In genomic region chr6:117140907-117141306, GRCm38 (mm10) we compare ENCODE assay signal across 19 mouse cellular contexts.
"Had no signal": no experiment of that assay in that cellular context is flagged by ENCODE, and none has a peak within 500 bp of the region (broad histone marks: within the 10 kb centered on the region; RNA-seq: fewer than 3 reads in every experiment).

No protein-coding gene starts in this region.

- H3K27me3 ChIP-seq: midbrain, embryonic 12.5 days; neural tube, embryonic 13.5 days; neural tube, embryonic 15.5 days had no signal

- ATAC-seq: midbrain, embryonic 16.5 days had no signal

- H3K4me2 ChIP-seq: lung, embryonic 14.5 days; midbrain, embryonic 12.5 days; neural tube, embryonic 13.5 days; neural tube, embryonic 15.5 days had no signal

- H3K36me3 ChIP-seq: midbrain, embryonic 10.5 days; midbrain, embryonic 12.5 days; neural tube, embryonic 13.5 days; neural tube, embryonic 15.5 days had no signal

- H3K4me1 ChIP-seq: midbrain, embryonic 10.5 days; midbrain, embryonic 12.5 days; neural tube, embryonic 13.5 days; neural tube, embryonic 15.5 days had no signal

- H3K4me3 ChIP-seq: midbrain, embryonic 10.5 days; midbrain, embryonic 12.5 days; myocyte; neural tube, embryonic 13.5 days; neural tube, embryonic 15.5 days had no signal

- H3K9ac ChIP-seq: lung, embryonic 14.5 days; midbrain, embryonic 12.5 days; neural tube, embryonic 13.5 days; neural tube, embryonic 15.5 days had no signal

- DNase-seq: lung, adult 18-20 months; lung, embryonic 14.5 days; lung, postnatal 10 days; lung, postnatal 4 days; midbrain, embryonic 14.5 days; retina, postnatal 1 day; right cerebral cortex, adult 18-20 months; right cerebral cortex, postnatal 25 days; right cerebral cortex, postnatal 4 days; spleen, adult 18-20 months; thymus, adult 2 months; thymus, postnatal 25 days; thymus, postnatal 4 days had no signal

- H3K9me3 ChIP-seq: midbrain, embryonic 10.5 days; midbrain, embryonic 12.5 days; neural tube, embryonic 13.5 days; neural tube, embryonic 15.5 days had no signal

- H3K27ac ChIP-seq: midbrain, embryonic 10.5 days; midbrain, embryonic 12.5 days; neural tube, embryonic 13.5 days; neural tube, embryonic 15.5 days had no signal
